Mouse (Mus musculus) bone marrow, adult 2 months (tissue): ENCODE results near the gene AI597479.

ENCODE experiments used
- CTCF ChIP-seq: fragments of 200-500 bp; IDR thresholded peaks from 2 replicates; pipeline ENCODE4 v1.5.1; 2011; ENCODE audit warnings: low read length, control low read depth; ENCODE audit not compliant: control insufficient read depth, insufficient read depth
- POLR2A ChIP-seq: fragments of 200-500 bp; IDR thresholded peaks from 2 replicates; pipeline ENCODE4 v1.6.1; 2011; ENCODE audit warnings: low read depth, mild to moderate bottlenecking, control low read depth, low read length, borderline replicate concordance; ENCODE audit not compliant: control insufficient read depth

GRCm38 (mm10) chr1:43108729-43109128 lies 10.2 kb downstream of the AI597479 start:
- TF ChIP-seq CTCF (no peak), POLR2A (no peak)
